Mouse (Mus musculus) ES-E14 (cell line): ENCODE data around the gene Cacna1i. TPM values are rescaled to one million over a fixed set of nuclear protein-coding genes. Genes with fewer than 3 reads are reported as not detected.

ENCODE experiments used
- DNase-seq: peaks from one replicate; pipeline ENCODE4 v3.0.0-alpha.2; 2013; ENCODE audit warnings: low read depth, low spot score
- H3K27ac ChIP-seq: 2 replicates; pipeline ENCODE4 v1.5.1; 2012; ENCODE audit warnings: low read depth, mild to moderate bottlenecking, low read length, moderate library complexity, mixed read lengths; ENCODE audit not compliant: poor library complexity, insufficient read depth, severe bottlenecking
- H3K36me3 ChIP-seq: 2 replicates; pipeline ENCODE4 v1.6.1; 2012; ENCODE audit warnings: mild to moderate bottlenecking, low read length, moderate library complexity, mixed read lengths; ENCODE audit not compliant: control insufficient read depth, poor library complexity, insufficient read depth, severe bottlenecking
- H3K4me1 ChIP-seq, 2 experiments: fragments of 150-350 bp in 1 of 2; sonication (generic) in 1 of 2; 2 replicates each; pipeline ENCODE4 v1.6.1; 2012; ENCODE audit warnings: low read length in 2 of 2, mild to moderate bottlenecking in 1 of 2, mixed read lengths in 1 of 2; ENCODE audit not compliant: control insufficient read depth in 2 of 2, insufficient read depth in 2 of 2, poor library complexity in 1 of 2
- H3K4me3 ChIP-seq, 2 experiments: fragments of 150-350 bp in 1 of 2; sonication (generic) in 1 of 2; 2 replicates each; pipeline ENCODE4 v1.5.1; 2012; ENCODE audit warnings: low read length in 2 of 2, low read depth in 1 of 2, mild to moderate bottlenecking in 1 of 2, mixed read lengths in 1 of 2; ENCODE audit not compliant: insufficient read depth in 1 of 2, poor library complexity in 1 of 2, severe bottlenecking in 1 of 2
- H3K9ac ChIP-seq: 2 replicates; pipeline ENCODE4 v1.6.1; 2012; ENCODE audit warnings: low read depth, mild to moderate bottlenecking, low read length, mixed read lengths; ENCODE audit not compliant: poor library complexity, insufficient read depth, severe bottlenecking
- H3K9me3 ChIP-seq: fragments of 150-350 bp; sonication (generic); 2 replicates; pipeline ENCODE4 v1.6.1; 2012; ENCODE audit warnings: low read depth, mild to moderate bottlenecking, low read length; ENCODE audit not compliant: control insufficient read depth, insufficient read depth
- CHD2 ChIP-seq: IDR thresholded peaks from 2 replicates; pipeline ENCODE4 v1.6.1; 2014; ENCODE audit warnings: mild to moderate bottlenecking, low read depth, low read length, inconsistent platforms
- HCFC1 ChIP-seq: IDR thresholded peaks from 2 replicates; pipeline ENCODE4 v1.6.1; 2012; ENCODE audit warnings: low read length, inconsistent platforms, borderline replicate concordance; ENCODE audit not compliant: insufficient read depth
- MAFK ChIP-seq: IDR thresholded peaks from 2 replicates; pipeline ENCODE4 v1.6.1; 2014; ENCODE audit warnings: mild to moderate bottlenecking, low read depth, low read length, inconsistent platforms; ENCODE audit not compliant: insufficient read depth
- ZC3H11A ChIP-seq: IDR thresholded peaks from 2 replicates; pipeline ENCODE4 v1.6.1; 2012; ENCODE audit warnings: low read depth, mild to moderate bottlenecking, inconsistent platforms, low read length, borderline replicate concordance
- ZNF384 ChIP-seq: IDR thresholded peaks from 2 replicates; pipeline ENCODE4 v1.6.1; 2012; ENCODE audit warnings: low read depth, low read length, inconsistent platforms
- in situ Hi-C, 2 experiments: fragments of 600-800 bp; cut with MboI; formaldehyde crosslinking; loops; one replicate each; pipeline ENCODE4 v1.15.1; 2025; ENCODE audit warnings: low sequenced_read_pairs in 2 of 2, inconsistent platforms in 1 of 2; ENCODE audit not compliant: unreplicated experiment in 2 of 2
- total RNA-seq: library from RNA; depleted of rRNA; stranded (reverse); fragments of 300-350 nt; gene quantifications from 2 replicates; pipeline ENCODE4 v1.2.3, GENCODE M21; 2012

Cacna1i gene
- total RNA-seq, 1 experiment = 1.7 TPM

GRCm38 (mm10) chr15:80343731-80344130 lies 56.7 kb downstream of the Cacna1i start:
- TF ChIP-seq HCFC1 (no peak), ZNF384 (no peak), MAFK (no peak), CHD2 (no peak), ZC3H11A (no peak)
- Histone ChIP-seq H3K9ac (no peak overlapping the region), H3K27ac (no peak overlapping the region), H3K4me1 (no peaks in the 10 kb centered on the region), H3K9me3 (no peaks in the 10 kb centered on the region), H3K36me3 (no peaks in the 10 kb centered on the region), H3K4me3 (no peak overlapping the region)
- in situ Hi-C loops = no loop called here
- no peak for DNase-seq

DNA sequence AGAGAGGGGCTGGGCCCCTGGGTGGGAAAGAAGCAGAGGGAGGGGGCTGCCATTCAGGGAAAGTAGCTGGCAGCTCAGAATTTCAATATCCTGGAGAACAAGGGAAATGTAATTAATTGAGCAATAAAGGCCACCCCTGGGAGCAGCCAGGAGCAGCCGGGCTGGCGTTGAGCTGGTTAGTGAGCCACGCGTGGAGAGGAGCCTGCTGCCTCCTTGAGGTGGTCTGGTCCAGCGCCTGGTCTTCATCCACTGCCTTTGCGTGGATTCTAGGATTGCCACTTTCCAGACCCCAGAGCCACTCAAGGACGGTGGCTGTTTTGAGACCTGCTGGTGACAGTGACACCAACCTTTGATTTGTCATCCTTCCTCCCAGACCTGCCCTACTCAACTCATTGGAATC lies 59.5 kb downstream of the Cacna1i start:
- TF ChIP-seq CHD2 (no peak), ZNF384 (no peak), ZC3H11A (no peak), MAFK (no peak), HCFC1 (no peak)
- no peaks in the 10 kb centered on the region for H3K9me3 ChIP-seq
- no peak for DNase-seq
- in situ Hi-C loops = no loop called here
- H3K4me1 ChIP-seq = no peaks in the 10 kb centered on the region
- no peak overlapping the region for H3K4me3 ChIP-seq
- no peaks in the 10 kb centered on the region for H3K36me3 ChIP-seq
- no peak overlapping the region for H3K27ac ChIP-seq
- no peak overlapping the region for H3K9ac ChIP-seq

DNA sequence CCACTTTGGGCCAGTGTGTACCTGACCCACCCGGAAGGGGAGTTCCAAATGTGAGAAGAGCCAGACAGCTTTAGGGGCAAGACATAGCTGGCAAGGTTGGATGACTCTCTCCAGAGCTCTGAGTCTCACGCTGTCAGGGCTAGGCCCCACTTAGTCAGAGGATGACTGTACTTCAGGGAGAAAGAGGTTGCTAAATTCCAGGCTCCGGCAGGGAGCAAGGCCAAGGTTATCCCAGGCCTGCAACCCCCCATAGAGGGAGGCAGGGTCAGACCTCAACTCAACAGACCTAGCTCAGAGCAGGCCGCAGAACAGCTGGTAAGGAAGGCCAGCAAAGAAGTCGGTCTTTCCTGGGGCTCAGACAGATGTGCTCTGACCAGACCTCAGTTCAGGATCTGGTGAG lies 63.4 kb downstream of the Cacna1i start:
- DNase-seq = no peak
- Histone ChIP-seq H3K9ac (no peak overlapping the region), H3K4me3 (no peak overlapping the region), H3K4me1 (no peaks in the 10 kb centered on the region), H3K27ac (no peak overlapping the region), H3K9me3 (no peaks in the 10 kb centered on the region), H3K36me3 (no peaks in the 10 kb centered on the region)
- in situ Hi-C loops = no loop called here
- TF ChIP-seq HCFC1 (no peak), ZNF384 (no peak), ZC3H11A (no peak), CHD2 (no peak), MAFK (no peak)

DNA sequence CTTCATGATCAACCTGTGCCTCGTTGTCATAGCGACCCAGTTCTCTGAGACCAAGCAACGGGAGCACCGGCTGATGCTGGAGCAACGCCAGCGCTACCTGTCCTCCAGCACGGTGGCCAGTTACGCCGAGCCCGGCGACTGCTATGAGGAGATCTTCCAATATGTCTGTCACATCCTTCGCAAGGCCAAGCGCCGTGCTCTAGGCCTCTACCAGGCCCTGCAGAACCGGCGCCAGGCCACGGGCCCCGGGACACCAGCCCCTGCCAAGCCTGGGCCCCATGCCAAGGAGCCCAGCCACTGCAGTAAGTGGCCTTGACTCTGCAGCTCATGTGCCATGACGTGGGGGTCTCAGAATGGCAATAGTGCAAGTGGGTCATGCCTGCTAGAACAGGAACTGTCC lies 71.8 kb downstream of the Cacna1i start:
- DNase-seq = no peak
- H3K36me3 ChIP-seq = no peaks in the 10 kb centered on the region
- in situ Hi-C loops = no loop called here
- no peak overlapping the region for H3K4me3 ChIP-seq
- no peak overlapping the region for H3K9ac ChIP-seq
- no peak overlapping the region; the same call in 1 of the 2 replicates for H3K27ac ChIP-seq
- no peaks in the 10 kb centered on the region for H3K9me3 ChIP-seq
- no peak for TF ChIP-seq CHD2
- TF ChIP-seq HCFC1 = no peak
- no peak for TF ChIP-seq ZC3H11A
- TF ChIP-seq ZNF384 = no peak
- no peaks in the 10 kb centered on the region for H3K4me1 ChIP-seq

DNA sequence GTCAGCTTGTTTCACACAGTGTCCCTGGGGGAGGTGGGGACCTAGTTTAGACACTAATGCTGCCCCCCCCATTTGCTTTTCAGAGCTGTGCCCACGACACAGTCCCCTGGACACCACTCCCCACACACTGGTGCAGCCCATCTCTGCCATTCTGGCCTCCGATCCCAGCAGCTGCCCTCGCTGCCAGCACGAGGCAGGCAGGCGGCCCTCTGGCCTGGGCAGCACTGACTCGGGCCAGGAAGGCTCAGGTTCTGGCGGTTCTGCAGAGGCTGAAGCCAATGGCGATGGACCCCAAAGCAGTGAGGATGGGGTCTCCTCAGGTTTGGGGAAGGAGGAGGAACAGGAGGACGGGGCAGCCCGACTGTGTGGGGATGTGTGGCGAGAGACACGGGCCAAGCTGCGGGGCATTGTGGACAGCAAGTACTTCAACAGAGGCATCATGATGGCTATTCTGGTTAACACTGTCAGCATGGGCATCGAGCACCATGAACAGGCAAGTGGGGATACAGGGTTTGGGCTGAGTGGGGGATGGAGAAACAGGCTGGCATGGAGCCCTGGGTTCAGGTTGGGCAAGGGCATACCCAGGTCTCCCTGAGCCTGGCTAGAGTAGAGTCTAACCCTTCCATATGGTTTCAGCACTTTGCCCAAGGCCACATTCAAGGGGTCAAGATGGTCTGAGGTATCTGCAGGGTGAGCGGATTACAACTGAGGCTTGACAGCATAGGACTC lies 74.9 kb downstream of the Cacna1i start:
- H3K4me1 ChIP-seq = no peaks in the 10 kb centered on the region
- DNase-seq = no peak
- H3K36me3 ChIP-seq = no peaks in the 10 kb centered on the region
- no peak overlapping the region for H3K27ac ChIP-seq
- no peak overlapping the region for H3K4me3 ChIP-seq
- TF ChIP-seq ZC3H11A (no peak), HCFC1 (no peak)
- H3K9me3 ChIP-seq = no peaks in the 10 kb centered on the region
- H3K9ac ChIP-seq = no peak overlapping the region
- in situ Hi-C loops = no loop called here
